Mouse (Mus musculus): Measurements from ENCODE around the gene Wdr24.

Gene Wdr24

GRCm38 (mm10) chr17:25808028-25808427 lies 15.4 kb upstream of the Wdr24 start:
- DNase-seq: no peak

DNA sequence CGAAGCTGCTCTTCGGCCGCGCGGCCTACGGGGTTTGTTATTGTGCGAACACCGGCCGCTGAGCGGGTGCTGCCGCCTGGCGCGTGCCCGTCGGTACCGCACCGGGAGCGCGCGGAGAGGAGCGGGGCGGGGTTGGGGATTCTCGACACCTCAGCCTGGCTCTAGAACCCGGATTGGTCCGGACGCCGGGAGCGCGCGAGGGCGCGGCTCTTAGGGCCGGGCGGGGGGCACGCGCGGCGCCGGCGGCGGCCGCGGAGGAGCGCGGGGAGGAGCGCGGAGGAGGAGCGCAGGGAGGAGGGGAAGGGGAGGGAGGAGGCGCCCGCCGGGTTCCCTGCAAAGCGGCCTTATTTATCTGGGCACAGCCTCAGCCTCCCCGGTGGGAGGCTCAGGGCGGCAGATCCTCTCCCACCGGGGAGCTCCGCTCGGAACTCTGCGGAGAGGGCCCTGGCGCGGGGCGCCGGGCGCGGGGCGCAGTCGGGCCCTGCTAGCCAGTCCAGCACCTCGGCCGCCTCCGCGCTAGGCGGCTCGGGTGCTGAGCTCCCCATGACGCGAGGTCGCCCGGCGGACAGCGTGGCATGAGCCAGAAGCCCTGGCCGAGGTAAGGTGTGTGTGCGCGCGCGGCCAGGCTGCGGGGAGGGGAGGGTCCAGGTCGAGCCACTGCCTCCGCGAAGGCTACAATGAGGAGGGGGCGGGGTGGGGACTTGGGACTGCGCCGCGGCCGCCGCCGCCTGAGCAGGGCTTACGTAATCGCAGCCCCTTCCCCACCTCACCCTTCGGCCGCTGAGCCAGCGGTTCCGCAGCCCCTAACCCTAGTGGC lies 14.4 kb upstream of the Wdr24 start, which contains the start of gene Fbxl16:
Fbxl16 (plus strand) TSS at position 297 of the 817 bp plus-strand sequence.
- peak; percentile 75 for DNase-seq

- DNase-seq: no peak
These were observed 13.7 kb upstream of the Wdr24 start for GRCm38 (mm10) chr17:25809606-25810340.

- DNase-seq: no peak
These were observed 12.5 kb upstream of the Wdr24 start for GRCm38 (mm10) chr17:25810890-25811289.

GRCm38 (mm10) chr17:25813471-25813870 lies 10.0 kb upstream of the Wdr24 start:
- peak; percentile 72 for DNase-seq

DNA sequence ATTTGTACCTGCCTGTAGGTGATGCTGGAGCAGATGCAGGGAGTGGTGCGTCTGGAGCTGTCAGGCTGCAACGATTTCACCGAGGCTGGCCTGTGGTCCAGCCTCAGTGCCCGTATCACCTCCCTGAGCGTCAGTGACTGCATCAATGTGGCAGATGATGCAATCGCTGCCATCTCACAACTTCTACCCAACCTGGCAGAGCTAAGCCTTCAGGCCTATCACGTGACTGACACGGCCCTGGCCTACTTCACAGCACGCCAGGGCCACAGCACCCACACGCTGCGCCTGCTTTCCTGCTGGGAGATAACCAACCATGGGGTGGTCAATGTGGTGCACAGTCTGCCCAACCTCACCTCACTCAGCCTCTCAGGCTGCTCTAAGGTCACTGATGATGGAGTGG lies 5.8 kb upstream of the Wdr24 start:
- DNase-seq: no peak

DNA sequence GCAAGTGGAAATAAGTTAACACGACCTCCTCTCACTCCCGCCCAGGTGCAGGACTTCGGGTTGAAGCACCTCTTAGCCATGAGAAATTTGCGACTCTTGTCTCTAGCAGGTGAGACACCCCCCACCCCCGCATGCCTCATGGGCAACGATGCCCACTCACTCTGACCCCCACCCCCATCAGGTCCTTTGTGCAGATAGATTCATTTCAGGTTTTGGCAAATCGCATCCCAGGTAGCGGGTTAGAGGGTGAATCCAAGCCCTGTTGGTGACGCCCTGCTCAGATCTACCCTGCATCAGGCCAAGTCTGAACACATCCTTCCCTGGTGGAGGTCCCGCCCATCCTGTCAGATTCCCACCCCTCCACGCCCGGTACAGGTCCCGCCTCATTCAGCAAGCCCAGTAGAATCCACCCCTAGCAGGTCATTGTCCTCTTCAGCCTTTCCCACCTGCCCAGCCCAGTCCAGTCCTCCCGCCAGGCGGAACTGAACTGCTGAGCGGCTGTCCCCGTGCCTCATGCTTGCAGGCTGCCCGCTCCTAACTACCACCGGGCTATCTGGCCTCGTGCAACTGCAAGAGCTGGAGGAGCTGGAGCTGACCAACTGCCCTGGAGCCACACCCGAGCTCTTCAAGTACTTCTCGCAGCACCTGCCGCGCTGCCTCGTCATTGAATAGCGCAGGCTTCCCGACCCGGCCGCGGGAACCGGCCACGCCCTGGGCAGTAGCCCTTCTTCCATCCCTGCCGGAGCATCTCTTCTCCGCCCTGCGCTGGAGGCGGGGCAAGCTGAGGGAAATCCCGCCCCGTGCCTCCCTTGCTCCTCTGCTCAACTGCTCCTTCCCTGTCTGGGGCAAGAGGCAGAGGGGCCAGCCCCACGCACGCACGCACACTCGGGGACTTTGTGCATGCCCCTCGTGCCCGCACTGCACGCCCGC lies 4.3 kb upstream of the Wdr24 start:
- DNase-seq: no peak

DNA sequence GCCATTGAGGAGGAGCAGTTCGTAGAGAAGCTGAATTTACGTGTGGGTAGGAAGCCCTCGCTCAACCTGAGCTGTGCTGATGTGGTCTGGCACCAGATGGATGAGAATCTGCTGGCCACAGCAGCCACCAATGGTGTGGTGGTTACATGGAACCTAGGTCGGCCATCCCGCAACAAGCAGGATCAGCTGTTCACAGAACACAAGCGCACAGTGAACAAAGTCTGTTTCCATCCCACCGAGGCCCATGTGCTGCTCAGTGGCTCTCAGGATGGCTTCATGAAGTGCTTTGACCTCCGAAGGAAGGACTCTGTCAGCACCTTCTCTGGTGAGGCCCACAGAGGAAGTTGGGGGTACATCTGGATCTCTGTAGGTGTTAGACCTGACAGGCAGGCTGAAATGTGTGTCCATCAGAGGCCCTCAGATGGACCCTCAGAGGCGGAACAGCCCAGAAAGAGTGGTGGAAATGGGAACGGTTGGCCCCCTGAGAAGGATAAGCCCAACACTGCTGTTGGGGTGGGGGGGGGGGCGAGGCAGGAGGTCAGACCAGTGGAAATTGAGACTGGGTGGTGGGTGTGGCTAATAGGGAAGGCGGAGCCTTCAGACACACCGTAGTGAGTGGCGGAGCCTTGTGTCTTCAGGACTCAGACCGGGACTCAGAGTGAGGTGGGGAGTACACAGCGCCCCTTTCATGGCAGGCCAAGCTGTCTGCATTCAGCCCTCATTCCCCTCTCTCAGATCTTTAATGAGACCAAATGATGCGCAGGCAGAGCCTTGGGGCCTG lies 1.1 kb downstream of the Wdr24 start:
- no peak for DNase-seq

GRCm38 (mm10) chr17:25825311-25825710 lies 1.9 kb downstream of the Wdr24 start:
- DNase-seq: no peak

GRCm38 (mm10) chr17:25825984-25826570 lies 2.6 kb downstream of the Wdr24 start:
- no peak for DNase-seq

DNA sequence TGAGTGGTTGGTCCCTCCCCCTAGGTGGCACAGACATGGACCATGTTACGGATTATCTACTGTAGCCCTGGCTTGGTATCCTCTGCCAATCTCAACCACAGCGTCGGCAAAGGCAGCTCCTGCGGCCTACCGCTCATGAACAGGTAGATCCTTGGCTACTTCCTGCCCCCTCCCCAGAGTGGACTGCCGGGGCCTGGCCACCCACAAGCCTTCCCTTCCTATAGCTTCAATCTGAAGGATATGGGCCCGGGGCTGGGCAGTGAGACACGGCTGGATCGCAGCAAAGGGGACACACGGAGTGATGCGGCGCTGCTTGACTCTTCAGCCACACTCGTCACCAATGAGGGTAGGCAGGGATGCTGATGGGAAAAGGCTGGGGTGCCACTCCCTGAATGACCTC lies 3.6 kb downstream of the Wdr24 start:
- no peak for DNase-seq

DNA sequence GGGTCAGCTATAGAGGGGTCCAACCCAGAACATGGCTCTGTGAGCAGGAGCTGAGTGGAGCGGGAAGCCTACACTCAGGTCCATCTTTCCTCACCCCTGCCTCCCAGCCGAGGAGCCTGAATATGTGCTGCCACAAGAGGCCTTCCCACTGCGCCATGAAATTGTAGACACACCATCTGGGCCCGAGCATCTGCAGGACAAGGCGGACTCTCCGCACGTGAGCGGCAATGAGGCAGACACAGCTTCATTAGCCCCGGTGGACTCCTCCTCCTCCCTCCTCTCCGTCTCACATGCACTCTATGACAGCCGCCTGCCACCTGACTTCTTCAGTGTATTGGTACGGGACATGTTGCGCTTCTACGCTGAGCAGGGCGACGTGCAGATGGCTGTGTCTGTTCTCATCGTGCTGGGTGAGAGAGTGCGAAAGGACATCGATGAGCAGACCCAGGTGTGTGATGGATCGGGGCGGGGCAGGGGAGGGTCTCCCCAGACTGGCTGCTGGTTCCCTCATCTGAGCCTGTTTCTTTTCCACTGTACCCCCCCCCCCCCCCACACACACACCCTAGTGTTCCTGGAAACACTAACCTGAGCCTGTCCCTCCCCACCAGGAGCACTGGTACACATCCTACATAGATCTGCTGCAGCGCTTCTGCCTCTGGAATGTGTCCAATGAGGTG lies 4.3 kb downstream of the Wdr24 start:
- no peak for DNase-seq

GRCm38 (mm10) chr17:25828223-25828594 lies 4.8 kb downstream of the Wdr24 start:
- no peak for DNase-seq

GRCm38 (mm10) chr17:25828712-25829557 lies 5.5 kb downstream of the Wdr24 start, which contains the start of gene Jmjd8:
Gene Jmjd8 (plus strand): TSS chr17:25828867.
- DNase-seq: peak; percentile 84

- no peak for DNase-seq
These were observed 6.2 kb downstream of the Wdr24 start for GRCm38 (mm10) chr17:25829558-25830017.

DNA sequence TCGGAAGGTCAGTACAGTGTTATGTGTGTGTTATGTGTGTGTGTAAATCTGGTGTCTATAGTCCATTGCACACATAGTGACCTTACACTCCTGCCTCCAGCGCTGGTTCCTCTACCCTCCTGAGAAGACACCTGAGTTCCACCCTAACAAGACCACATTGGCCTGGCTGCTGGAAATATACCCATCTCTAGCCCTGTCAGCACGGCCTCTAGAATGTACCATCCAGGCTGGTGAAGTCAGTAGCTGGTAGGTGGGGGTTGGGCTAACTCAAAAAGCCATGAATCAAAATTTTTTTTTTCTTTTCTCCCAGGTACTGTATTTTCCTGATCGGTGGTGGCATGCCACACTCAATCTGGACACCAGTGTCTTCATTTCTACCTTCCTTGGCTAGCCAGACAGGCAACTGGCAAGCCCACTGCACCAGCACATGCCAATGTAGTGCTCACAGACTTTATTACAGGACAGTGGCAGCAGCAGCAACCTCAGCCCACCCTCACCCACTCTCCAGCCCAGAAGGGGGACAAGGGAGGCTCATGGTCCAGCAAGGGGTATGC lies 6.8 kb downstream of the Wdr24 start:
- no peak for DNase-seq

GRCm38 (mm10) chr17:25830806-25831431 lies 7.5 kb downstream of the Wdr24 start:
- no peak for DNase-seq

DNA sequence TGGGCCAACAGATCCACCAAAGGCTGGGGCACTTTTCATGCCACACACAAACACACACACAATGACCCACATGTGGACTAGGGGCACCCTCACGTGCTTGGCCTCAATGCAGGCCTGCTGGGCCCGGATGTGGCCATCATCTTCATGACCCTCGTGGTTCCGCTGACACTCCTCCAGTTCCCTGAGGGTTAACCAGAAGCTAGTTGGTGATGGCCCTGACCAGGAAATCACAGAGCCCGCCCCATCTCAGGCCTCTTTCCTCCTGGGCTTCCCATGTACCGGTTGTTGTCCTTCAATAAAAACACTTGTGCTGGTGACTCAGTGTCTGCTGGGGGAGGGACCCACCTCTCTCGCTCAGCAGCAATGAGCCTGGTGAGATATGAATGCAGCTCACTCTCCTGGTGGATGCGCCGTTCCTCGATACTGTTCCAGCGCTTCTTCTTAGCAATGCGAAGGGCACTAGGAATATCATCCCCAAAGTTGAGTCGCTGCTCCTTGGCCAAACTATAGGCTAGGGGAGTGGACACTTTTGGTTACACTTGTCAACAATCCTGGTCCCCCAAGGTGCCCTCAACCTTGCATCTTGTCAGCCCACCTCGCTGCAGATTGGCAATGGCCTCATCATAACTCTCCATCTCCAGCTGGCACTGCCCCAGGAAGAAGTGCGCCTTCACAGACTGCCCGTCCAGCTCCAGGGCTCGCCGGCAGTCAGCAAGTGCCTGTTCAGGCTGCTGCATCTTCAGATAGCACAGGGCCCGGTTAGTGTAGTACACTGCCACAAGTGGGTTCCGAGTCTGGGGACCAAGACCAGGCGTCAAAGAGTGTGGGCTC lies 8.2 kb downstream of the Wdr24 start:
- DNase-seq: no peak

Measured in kidney, adult 11 months (tissue).